Mouse (Mus musculus) thymus, postnatal 0 days (tissue): ENCODE measurements around the gene Akr7a5. TPM values are rescaled to one million over a fixed set of nuclear protein-coding genes. Genes with fewer than 3 reads are reported as not detected.
A peak's percentile ranks its signal among the peaks of the same experiment; 100 is the strongest.

Source experiments
- DNase-seq: peaks from one replicate; pipeline ENCODE4 v3.0.0-alpha.2; 2015; ENCODE audit warnings: low spot score
- microRNA-seq: library from miRNA; unstranded; fragments of <30 nt; microRNA quantifications from one replicate; pipeline ENCODE4, GENCODE M21; 2016; ENCODE audit warnings: borderline number of aligned reads
- polyA plus RNA-seq: library from polyadenylated mRNA; unstranded; fragments of >200 nt; fragmentation: Nextera tagmentation; extraction: Ambion mirVana; gene quantifications from 2 replicates; pipeline ENCODE4 v1.2.1, GENCODE M21; 2015

The Akr7a5 gene
- polyA plus RNA-seq, 1 experiment from 2014 or later, result 68.9 TPM

- peak; percentile 85 for DNase-seq
These were observed 41.6 kb downstream of the Akr7a5 start, which contains the start of the genes Mrto4, Emc1 and Ubr4 for GRCm38 (mm10) chr4:139351931-139352711. Mrto4 (minus strand) TSS chr4:139352576. Emc1 (plus strand) TSS chr4:139352587. Ubr4 (plus strand) TSS chr4:139352609.

GRCm38 (mm10) chr4:139352832-139353231 is 42.3 kb downstream of the Akr7a5 start:
- DNase-seq, result no peak

GRCm38 (mm10) chr4:139357211-139357610 is 46.7 kb downstream of the Akr7a5 start:
- DNase-seq, result no peak

- DNase-seq, result no peak
These were observed 50.4 kb downstream of the Akr7a5 start for GRCm38 (mm10) chr4:139360761-139361548.

DNA sequence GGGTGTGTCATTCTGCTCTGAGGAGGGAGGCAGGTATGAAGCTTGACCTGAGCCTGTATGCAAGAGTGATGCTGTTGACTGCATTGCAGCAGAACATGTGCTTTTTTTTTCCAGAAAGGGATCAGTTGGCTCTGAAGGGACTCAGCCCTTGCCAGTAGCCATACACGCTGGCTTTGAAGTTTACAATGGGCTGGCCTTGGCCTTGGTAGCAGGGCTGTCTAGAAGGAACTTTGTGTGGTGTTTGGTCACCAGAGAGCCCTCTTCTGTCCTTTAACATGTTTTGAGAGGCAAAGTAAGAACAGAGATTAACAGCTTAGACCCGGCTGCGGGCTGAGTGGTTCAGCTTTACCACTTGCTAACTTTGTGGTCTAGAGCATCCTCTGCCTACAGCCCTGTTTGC is 56.8 kb downstream of the Akr7a5 start:
- no peak for DNase-seq

Small RNA genes within 50 kb of the gene (microRNA-seq; reads per million reads assigned to microRNA genes)
- gene Gm24245, result not detected
- gene Gm25732, result not detected

Other genes starting within 250 kb of the Akr7a5 start
- not detected in 2 replicates for gene Htr6, start 235.2 kb upstream of the Akr7a5 start, polyA plus RNA-seq
- gene Nbl1, start 217.8 kb upstream of the Akr7a5 start, polyA plus RNA-seq, result 19.8 and 20.9 TPM in 2 replicates
- gene Minos1, start 179.6 kb upstream of the Akr7a5 start, polyA plus RNA-seq, result 777 and 795 TPM in 2 replicates
- 415 and 425 TPM in 2 replicates for gene Capzb, start 117.8 kb upstream of the Akr7a5 start, polyA plus RNA-seq
- gene Pqlc2, start within 50 bp of the Akr7a5 start, polyA plus RNA-seq, result 13.5 and 14.5 TPM in 2 replicates
- gene Mrto4, start 41.8 kb downstream of the Akr7a5 start, polyA plus RNA-seq, result 115 and 116 TPM in 2 replicates
- 16.8 and 17.8 TPM in 2 replicates for gene Emc1, start 41.8 kb downstream of the Akr7a5 start, polyA plus RNA-seq
- 44.9 and 50.7 TPM in 2 replicates for gene Ubr4, start 41.9 kb downstream of the Akr7a5 start, polyA plus RNA-seq
- gene Iffo2, start 219.8 kb downstream of the Akr7a5 start, polyA plus RNA-seq, result 3.1 and 3.7 TPM in 2 replicates